Mouse (Mus musculus) Muller cell, postnatal 12 days (primary cell): Measurements from ENCODE around the gene Mgat1.
A peak's percentile ranks its signal among the peaks of the same experiment; 100 is the strongest.
"Not testable (repeated sequence)": the region's sequence is repeated elsewhere in the genome, so short reads cannot be mapped to it uniquely, and the experiment has no call there.

ENCODE experiments used
- DNase-seq: peaks from one replicate; pipeline ENCODE4 v3.0.0-alpha.2; 2015; ENCODE audit errors: inconsistent ontology term

The Mgat1 gene

GRCm38 (mm10) chr11:49243727-49244594 lies at the start of gene Mgat1:
Mgat1 (plus strand) TSS chr11:49244191.
- DNase-seq = peak; percentile 99

DNA sequence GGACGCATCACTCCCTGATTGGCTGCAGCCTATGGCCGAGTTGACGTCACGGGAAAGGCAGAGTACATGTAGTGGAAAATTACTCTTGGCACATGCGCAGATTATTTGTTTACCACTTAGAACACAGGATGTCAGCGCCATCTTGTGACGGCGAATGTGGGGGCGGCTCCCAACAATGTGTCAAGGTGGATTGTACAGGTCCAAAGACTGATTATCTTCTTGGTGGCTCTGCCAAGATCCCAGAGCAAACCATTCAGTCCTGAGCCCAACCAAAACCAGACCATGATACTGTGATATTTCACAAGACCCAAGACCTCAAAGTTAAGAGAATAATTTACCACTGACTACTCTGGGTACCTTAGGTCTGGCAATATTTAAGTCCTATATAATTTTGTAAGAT lies 49.2 kb upstream of the Mgat1 start:
- not testable (repeated sequence) for DNase-seq

- no peak for DNase-seq
These were observed 48.1 kb upstream of the Mgat1 start for GRCm38 (mm10) chr11:49195819-49196322.

DNA sequence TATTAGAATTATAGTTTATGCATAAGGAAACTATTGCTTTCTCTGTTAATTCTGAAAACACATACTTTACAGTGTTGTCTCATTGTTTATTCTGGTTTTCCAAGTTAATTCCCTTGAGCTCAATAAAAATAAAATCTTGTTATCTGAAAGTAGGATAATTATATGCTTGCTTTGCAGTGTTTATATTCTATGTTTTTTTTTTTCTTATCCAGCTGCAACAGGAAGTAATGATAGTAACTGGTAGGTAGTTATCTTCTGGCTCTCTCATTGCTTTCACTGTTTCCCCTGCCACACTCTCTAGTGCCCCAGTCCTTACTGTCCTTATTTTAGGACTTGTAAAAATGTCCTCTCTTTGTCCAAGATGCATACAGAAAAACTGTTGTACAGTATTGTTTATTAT lies 43.3 kb upstream of the Mgat1 start:
- DNase-seq = no peak

GRCm38 (mm10) chr11:49201142-49201541 lies 42.8 kb upstream of the Mgat1 start:
- DNase-seq = no peak

GRCm38 (mm10) chr11:49202071-49202470 lies 41.9 kb upstream of the Mgat1 start:
- no peak for DNase-seq

DNA sequence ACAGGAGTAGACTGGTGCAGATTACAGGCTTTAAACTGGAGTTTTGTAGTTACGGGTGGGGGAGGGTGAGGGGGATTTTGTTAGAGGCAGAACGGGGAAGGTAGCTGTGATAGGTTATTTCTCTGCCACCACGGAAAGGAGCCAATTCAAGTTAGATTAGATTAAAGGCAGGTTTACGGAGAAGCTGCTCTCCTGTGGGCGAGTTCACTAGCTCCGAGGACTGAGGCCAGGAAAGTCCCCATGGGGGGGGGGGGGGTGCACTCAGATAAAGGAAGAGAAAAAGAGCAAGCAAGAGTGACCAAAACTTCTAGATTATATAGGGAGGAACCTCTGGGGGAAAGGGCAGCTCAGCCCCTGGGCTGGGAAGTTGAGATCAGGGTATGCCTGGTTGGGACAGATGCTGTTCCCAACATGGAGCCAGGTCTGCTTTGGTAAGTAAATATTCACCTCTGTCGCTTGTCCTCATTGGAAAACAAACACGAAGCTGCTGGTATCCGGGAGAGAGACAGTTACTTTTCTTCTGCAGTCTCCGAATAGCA lies 41.4 kb upstream of the Mgat1 start:
- DNase-seq = peak; percentile 27

- DNase-seq = peak; percentile 98
These were observed 40.7 kb upstream of the Mgat1 start, which contains the start of gene Zfp62 for GRCm38 (mm10) chr11:49203129-49203768. Zfp62 (plus strand) TSS chr11:49203292.

DNA sequence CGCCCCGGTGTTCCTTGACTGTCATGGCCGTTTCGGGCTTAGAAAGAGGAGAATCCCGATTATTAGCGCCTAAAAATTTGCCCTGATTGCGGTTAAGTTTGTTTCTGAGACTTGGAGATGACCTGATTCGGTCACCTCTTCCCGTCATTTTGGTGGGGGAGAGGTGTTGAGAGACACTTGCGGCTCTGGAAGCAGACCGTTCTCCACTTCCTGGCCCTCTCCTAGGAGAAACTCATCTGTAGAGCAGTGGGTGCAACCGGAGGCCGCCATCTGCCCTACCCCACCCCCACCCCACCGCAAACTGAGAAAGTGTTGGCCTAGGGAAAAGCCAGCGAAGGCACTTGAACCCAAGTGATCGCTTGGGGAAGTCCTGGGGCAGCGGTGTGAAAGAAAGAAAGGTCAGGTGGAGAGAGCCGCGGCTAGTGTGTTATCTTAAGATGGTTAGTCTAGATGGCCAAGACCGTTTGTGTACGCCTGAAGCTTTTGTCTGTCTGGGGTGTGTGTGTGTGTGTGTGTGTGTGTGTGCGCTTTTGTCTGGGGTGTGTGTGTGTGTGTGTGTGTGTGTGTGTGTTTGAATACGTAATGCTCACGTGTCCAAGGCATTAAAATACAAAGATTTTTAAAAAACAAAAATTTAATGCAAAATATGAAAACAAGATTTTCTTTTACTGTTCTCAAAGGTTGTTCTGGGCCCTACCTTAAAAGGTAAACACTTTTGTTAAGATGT lies 40.1 kb upstream of the Mgat1 start:
- peak; percentile 86 for DNase-seq

DNA sequence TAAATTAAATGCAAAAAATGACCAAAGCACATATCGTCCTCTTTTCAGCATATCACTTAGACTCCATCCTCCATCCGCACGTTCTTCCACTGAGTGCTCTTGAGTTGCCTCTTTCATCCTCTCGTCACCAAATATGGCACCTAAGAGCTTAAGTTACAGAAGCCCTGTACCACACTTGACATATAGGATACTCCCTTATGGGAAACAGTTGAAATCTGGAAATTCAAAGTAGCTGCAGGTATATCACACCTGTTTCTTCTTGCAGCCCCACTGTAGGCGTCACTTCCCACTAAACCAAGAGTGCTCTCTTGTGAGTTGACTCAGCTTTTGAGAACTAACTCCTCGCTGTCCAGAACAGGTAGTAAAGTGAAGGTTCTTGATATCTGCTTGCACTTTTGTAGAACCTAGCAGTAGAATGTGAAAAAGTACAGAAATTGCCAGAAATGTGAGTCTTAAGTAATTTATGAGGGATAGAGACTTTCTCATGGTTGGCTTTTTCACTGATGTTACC lies 38.9 kb upstream of the Mgat1 start:
- DNase-seq = no peak

DNA sequence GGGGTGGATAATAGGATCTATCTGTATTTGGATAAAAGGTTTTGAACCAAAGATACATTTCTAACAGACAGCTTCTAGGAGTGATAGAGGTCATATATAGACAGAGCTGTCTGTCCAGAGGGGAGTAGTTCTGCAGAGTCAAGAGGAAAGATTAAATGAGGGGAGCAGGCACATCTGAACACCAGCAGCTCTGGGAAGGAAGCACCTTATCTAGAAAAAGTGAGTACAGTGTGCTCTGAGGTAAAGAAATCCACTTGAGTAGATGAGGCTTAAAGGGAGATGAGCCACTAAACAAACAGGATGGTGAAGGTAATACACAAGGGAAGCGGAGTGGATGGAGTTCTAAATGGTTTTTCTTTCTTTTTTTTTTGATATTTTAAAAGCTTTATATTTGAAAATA lies 36.5 kb upstream of the Mgat1 start:
- DNase-seq = no peak

GRCm38 (mm10) chr11:49212577-49212976 lies 31.4 kb upstream of the Mgat1 start:
- no peak for DNase-seq

- no peak for DNase-seq
These were observed 30.5 kb upstream of the Mgat1 start for GRCm38 (mm10) chr11:49213505-49213904.

DNA sequence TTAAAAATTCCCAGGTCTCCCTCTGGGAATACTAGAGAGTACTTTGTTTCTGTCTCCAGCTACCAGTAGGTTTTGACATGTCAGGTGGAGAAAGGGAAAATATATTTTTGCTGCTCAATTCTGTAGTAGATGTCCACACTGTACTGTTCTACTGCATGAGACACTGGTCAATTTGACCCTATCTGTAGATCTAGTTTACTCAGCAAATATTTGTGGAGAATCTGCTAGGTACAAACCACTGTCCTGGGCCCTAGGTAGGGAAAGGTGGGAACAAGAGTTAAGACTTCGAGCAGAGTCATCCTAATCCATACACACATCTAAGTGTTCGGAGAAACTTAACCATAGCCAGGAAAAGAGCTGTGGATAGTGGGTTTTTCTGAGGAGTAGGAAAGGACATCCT lies 24.7 kb upstream of the Mgat1 start:
- no peak for DNase-seq

- no peak for DNase-seq
These were observed 19.5 kb upstream of the Mgat1 start for GRCm38 (mm10) chr11:49224455-49224854.

- no peak for DNase-seq
These were observed 11.2 kb upstream of the Mgat1 start for GRCm38 (mm10) chr11:49232781-49233180.

DNA sequence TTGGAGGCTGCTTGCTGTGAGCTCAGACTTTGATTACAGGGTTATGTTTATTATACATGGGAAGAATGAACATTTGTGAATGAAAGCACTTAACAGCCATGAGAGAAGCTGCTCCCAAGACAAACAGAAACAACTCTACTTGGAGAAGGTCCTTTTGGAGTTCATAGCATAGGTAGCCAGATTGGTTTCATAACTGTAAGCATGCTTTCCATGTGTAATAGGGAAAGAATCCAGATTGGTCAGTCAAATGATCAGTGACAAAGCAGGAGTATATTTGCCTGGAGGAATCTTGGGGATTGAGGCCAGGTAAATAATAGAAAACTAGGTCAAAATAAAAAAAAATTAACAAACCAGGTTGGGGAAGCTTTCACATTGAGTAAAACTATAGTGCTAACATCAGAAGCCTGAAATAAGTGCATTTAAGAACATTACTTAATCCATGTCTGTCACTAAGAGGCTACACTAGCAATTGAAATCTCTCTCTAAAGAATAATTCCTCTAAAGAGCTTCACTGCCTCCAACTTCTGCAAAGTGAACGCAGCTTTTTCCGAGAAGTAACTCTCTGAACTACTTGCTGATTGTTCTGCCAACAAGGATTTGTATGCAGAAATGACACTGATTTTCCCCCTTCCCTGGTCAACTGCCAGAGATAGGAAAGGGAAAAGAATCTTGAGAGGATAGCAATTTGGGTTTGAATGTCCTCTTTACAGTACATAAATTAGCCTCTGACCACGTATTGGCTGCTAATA lies 8.4 kb upstream of the Mgat1 start:
- DNase-seq = peak; percentile 22

- no peak for DNase-seq
These were observed 7.1 kb upstream of the Mgat1 start for GRCm38 (mm10) chr11:49236891-49237290.

DNA sequence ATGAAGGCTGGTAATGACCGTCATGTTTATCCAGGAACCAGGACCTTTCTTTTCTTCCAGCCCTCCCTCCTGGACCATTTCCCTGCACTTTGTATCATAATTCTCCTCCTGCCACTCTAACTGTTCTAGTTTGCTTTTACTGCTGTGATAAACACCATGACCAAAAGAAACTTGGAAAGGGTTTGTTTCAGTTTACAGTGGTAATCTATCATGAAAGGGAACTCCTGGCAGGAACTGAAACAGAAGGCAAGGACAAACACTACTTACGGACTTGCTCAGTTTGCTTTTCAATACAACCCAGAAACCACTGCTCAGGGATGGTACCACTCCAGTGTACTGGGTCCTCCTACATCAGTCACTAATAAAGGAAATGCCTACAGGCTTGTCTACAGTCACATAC lies 6.5 kb upstream of the Mgat1 start:
- DNase-seq = no peak

DNA sequence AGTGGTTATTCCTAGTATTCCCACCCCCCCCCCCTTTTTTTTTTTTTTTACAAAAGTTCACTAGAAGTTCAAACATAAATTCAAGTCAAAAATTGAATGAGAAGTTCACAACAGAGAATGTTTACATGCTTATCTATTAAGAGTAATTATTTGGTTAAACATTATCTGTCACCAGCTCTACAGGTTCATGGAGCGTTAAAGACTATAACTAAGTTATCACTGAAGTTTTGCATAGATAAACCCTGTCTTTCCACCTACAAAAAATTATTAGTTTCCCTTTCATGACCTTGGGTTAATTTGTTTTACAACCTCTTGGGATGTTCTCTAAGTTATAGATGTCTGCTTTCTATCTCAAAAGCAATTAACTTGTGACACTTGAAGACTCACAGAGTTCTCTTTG lies 3.7 kb upstream of the Mgat1 start:
- no peak for DNase-seq

- DNase-seq = no peak
These were observed 3.1 kb upstream of the Mgat1 start for GRCm38 (mm10) chr11:49240874-49241273.
